Mouse (Mus musculus) bone marrow macrophage, adult 2 months (primary cell): ENCODE measurements around the gene Rock2.

Source experiments
- CTCF ChIP-seq: IDR thresholded peaks from 2 replicates; pipeline ENCODE4 v1.5.1; 2012; ENCODE audit warnings: low read depth, mild to moderate bottlenecking, low read length, moderate library complexity
- POLR2A ChIP-seq: IDR thresholded peaks from 2 replicates; pipeline ENCODE4 v1.6.1; 2012; ENCODE audit warnings: mild to moderate bottlenecking, low read depth, low read length, borderline replicate concordance

GRCm38 (mm10) chr12:16898790-16899189, 4.1 kb downstream of the Rock2 start:
- TF ChIP-seq CTCF, result no peak
- TF ChIP-seq POLR2A, result no peak
